Mouse (Mus musculus): Measurements from ENCODE around the gene Dda1. TPM values are rescaled to one million over a fixed set of nuclear protein-coding genes. Genes with fewer than 3 reads are reported as not detected.
A peak's percentile ranks its signal among the peaks of the same experiment; 100 is the strongest.

The Dda1 gene
- polyA plus RNA-seq, 1 experiment from 2014 or later: 197 TPM

- Histone ChIP-seq H3K9me3 (no peaks in the 10 kb centered on the region), H3K27me3 (no peaks in the 10 kb centered on the region), H3K36me3 (peaks cover 50% of the 10 kb centered on the region), H3K4me2 (replicated peaks) (peak overlapping the region; percentile 83), H3K4me1 (replicated peaks) (peaks cover 28% of the 10 kb centered on the region), H3K4me3 (replicated peaks) (peak overlapping the region; percentile 79), H3K27ac (0 out of 2 replicates have a peak overlapping the region, but pooled peaks have one; percentile 89), H3K9ac (replicated peaks) (peak overlapping the region; percentile 75)
- 84% methylated on average over 3 of the region's 3 CpGs for WGBS
- no peak for ATAC-seq
Measured at GRCm38 (mm10) chr8:71470146-71470912, 1.3 kb downstream of the Dda1 start.

GRCm38 (mm10) chr8:71470913-71471255 is 1.9 kb downstream of the Dda1 start:
- Histone ChIP-seq H3K4me3 (replicated peaks) (peak overlapping the region; percentile 79; the same call in 1 of the 2 replicates), H3K27me3 (no peaks in the 10 kb centered on the region), H3K27ac (no peak overlapping the region), H3K9ac (replicated peaks) (peak overlapping the region; percentile 75; the same call in 1 of the 2 replicates), H3K4me1 (replicated peaks) (peaks cover 26% of the 10 kb centered on the region), H3K9me3 (no peaks in the 10 kb centered on the region), H3K36me3 (peaks cover 53% of the 10 kb centered on the region), H3K4me2 (replicated peaks) (0 out of 2 replicates have a peak overlapping the region, but pooled peaks have one; percentile 83)
- 79% methylated on average over 5 of the region's 5 CpGs for WGBS
- no peak for ATAC-seq

GRCm38 (mm10) chr8:71471861-71472260 is 2.9 kb downstream of the Dda1 start:
- peaks cover 32% of the 10 kb centered on the region for H3K4me1 ChIP-seq (replicated peaks)
- no peak overlapping the region for H3K27ac ChIP-seq
- WGBS: 97% methylated on average over 17 of the region's 17 CpGs
- H3K36me3 ChIP-seq: peaks cover 50% of the 10 kb centered on the region
- H3K4me2 ChIP-seq (replicated peaks): no peak overlapping the region
- no peak overlapping the region for H3K4me3 ChIP-seq (replicated peaks)
- no peaks in the 10 kb centered on the region for H3K9me3 ChIP-seq
- H3K27me3 ChIP-seq: no peaks in the 10 kb centered on the region
- no peak for ATAC-seq
- no peak overlapping the region for H3K9ac ChIP-seq (replicated peaks)

GRCm38 (mm10) chr8:71472601-71473386 is 3.8 kb downstream of the Dda1 start:
- Histone ChIP-seq H3K9me3 (no peaks in the 10 kb centered on the region), H3K27ac (no peak overlapping the region), H3K4me1 (replicated peaks) (peaks cover 41% of the 10 kb centered on the region), H3K9ac (replicated peaks) (no peak overlapping the region), H3K4me2 (replicated peaks) (no peak overlapping the region), H3K4me3 (replicated peaks) (no peak overlapping the region), H3K36me3 (peaks cover 53% of the 10 kb centered on the region), H3K27me3 (no peaks in the 10 kb centered on the region)
- WGBS: 91% methylated on average over 8 of the region's 8 CpGs
- no peak for ATAC-seq

GRCm38 (mm10) chr8:71474344-71474743 is 5.3 kb downstream of the Dda1 start:
- ATAC-seq: no peak
- Histone ChIP-seq H3K4me3 (replicated peaks) (no peak overlapping the region), H3K9ac (replicated peaks) (no peak overlapping the region), H3K36me3 (peaks cover 67% of the 10 kb centered on the region), H3K4me2 (replicated peaks) (no peak overlapping the region), H3K27me3 (no peaks in the 10 kb centered on the region), H3K4me1 (replicated peaks) (peaks cover 41% of the 10 kb centered on the region), H3K27ac (no peak overlapping the region), H3K9me3 (no peaks in the 10 kb centered on the region)
- WGBS: 93% methylated on average over 18 of the region's 18 CpGs

GRCm38 (mm10) chr8:71474785-71475701 is 6.0 kb downstream of the Dda1 start:
- Histone ChIP-seq H3K9ac (replicated peaks) (no peak overlapping the region), H3K27ac (0 out of 2 replicates have a peak overlapping the region, but pooled peaks have one; percentile 92), H3K36me3 (peaks cover 74% of the 10 kb centered on the region), H3K4me1 (replicated peaks) (peaks cover 37% of the 10 kb centered on the region), H3K4me3 (replicated peaks) (no peak overlapping the region), H3K4me2 (replicated peaks) (no peak overlapping the region), H3K27me3 (no peaks in the 10 kb centered on the region), H3K9me3 (no peaks in the 10 kb centered on the region)
- 89% methylated on average over 25 of the region's 25 CpGs for WGBS
- ATAC-seq: 0 out of 2 replicates have a peak, but pooled peaks have one; percentile 2

- no peaks in the 10 kb centered on the region for H3K27me3 ChIP-seq
- H3K4me1 ChIP-seq (replicated peaks): peaks cover 30% of the 10 kb centered on the region
- H3K9ac ChIP-seq (replicated peaks): peak overlapping the region; percentile 78
- H3K9me3 ChIP-seq: no peaks in the 10 kb centered on the region
- peak; percentile 12 for ATAC-seq
- peak overlapping the region; percentile 53 for H3K4me3 ChIP-seq (replicated peaks)
- H3K36me3 ChIP-seq: peaks cover 81% of the 10 kb centered on the region
- H3K4me2 ChIP-seq (replicated peaks): peak overlapping the region; percentile 79
- H3K27ac ChIP-seq: peak overlapping the region; percentile 92
- 30% methylated on average over 4 of the region's 4 CpGs for WGBS
Measured at GRCm38 (mm10) chr8:71475702-71476075, 6.7 kb downstream of the Dda1 start.

GRCm38 (mm10) chr8:71476099-71476940 is 7.3 kb downstream of the Dda1 start:
- WGBS: under 1% methylated on average over 82 of the region's 121 CpGs
- H3K9ac ChIP-seq (replicated peaks): peak overlapping the region; percentile 78
- peaks cover 24% of the 10 kb centered on the region for H3K4me1 ChIP-seq (replicated peaks)
- no peaks in the 10 kb centered on the region for H3K9me3 ChIP-seq
- peak; percentile 71 for ATAC-seq
- H3K4me2 ChIP-seq (replicated peaks): peak overlapping the region; percentile 79
- H3K4me3 ChIP-seq (replicated peaks): peak overlapping the region; percentile 53
- peak overlapping the region; percentile 92 for H3K27ac ChIP-seq
- H3K27me3 ChIP-seq: no peaks in the 10 kb centered on the region
- H3K36me3 ChIP-seq: peaks cover 81% of the 10 kb centered on the region

- Histone ChIP-seq H3K36me3 (peaks cover 81% of the 10 kb centered on the region), H3K9me3 (no peaks in the 10 kb centered on the region), H3K4me2 (replicated peaks) (peak overlapping the region; percentile 79), H3K27me3 (0 out of 2 replicates have a peak, but pooled peaks cover 3% of the 10 kb centered on the region), H3K9ac (replicated peaks) (peak overlapping the region; percentile 78), H3K4me3 (replicated peaks) (peak overlapping the region; percentile 53), H3K27ac (peak overlapping the region; percentile 92), H3K4me1 (replicated peaks) (peaks cover 33% of the 10 kb centered on the region)
- 37% methylated on average over 14 of the region's 14 CpGs for WGBS
- ATAC-seq: peak; percentile 2; the same call in 1 of the 2 replicates
Measured at GRCm38 (mm10) chr8:71477196-71477845, 8.3 kb downstream of the Dda1 start.

GRCm38 (mm10) chr8:71478943-71479342 is 9.9 kb downstream of the Dda1 start:
- WGBS: 95% methylated on average over 11 of the region's 11 CpGs
- no peak overlapping the region for H3K27ac ChIP-seq
- 0 out of 2 replicates have a peak, but pooled peaks cover 3% of the 10 kb centered on the region for H3K27me3 ChIP-seq
- no peak overlapping the region for H3K9ac ChIP-seq (replicated peaks)
- H3K36me3 ChIP-seq: peaks cover 79% of the 10 kb centered on the region
- no peaks in the 10 kb centered on the region for H3K9me3 ChIP-seq
- no peak overlapping the region for H3K4me3 ChIP-seq (replicated peaks)
- no peak overlapping the region for H3K4me2 ChIP-seq (replicated peaks)
- peaks cover 49% of the 10 kb centered on the region for H3K4me1 ChIP-seq (replicated peaks)
- no peak for ATAC-seq

Measured in midbrain, embryonic 13.5 days (tissue).